In the genomic region with DNA sequence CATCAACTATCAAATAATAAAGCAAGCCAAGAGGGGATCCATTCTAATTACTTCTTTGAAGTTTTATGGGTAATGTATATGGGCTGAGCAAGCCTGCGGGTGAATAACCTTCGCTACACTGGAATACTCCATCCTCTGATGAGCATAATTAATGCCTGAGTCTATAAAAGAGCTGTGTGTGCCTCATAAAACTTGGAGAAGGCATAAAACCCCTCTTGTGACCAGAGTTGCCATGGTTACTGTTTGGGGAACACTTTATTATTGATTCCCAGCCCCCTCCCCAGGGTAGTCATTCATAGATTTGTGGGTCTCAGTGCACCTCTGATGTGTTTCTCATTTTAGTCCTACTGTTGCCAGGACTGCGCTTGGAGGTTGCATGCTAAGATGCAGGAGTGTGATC, we compare ENCODE assay signal across 19 mouse cellular contexts.
DNase-seq lines count a peak whose midpoint lies in the region; ATAC-seq and TF ChIP-seq lines count a peak whose summit lies in the region.
"Had no signal": no experiment of that assay in that cellular context is flagged by ENCODE, and none has a peak within 500 bp of the region (broad histone marks: within the 10 kb centered on the region; RNA-seq: fewer than 3 reads in every experiment).

No protein-coding gene starts in this region.

- H3K4me2 ChIP-seq in limb, embryonic 12.5 days: no peak overlapping the region
- H3K4me2 ChIP-seq in limb, embryonic 14.5 days (replicated peaks; ENCODE audit: low read depth, low read length, severe bottlenecking): no peak overlapping the region
- no peak overlapping the region for H3K4me2 ChIP-seq in neural tube, embryonic 15.5 days
- H3K4me2 ChIP-seq: embryonic facial prominence, embryonic 13.5 days; forebrain, embryonic 13.5 days; heart, embryonic 13.5 days; hindbrain, embryonic 12.5 days had no signal

- DNase-seq in limb, embryonic 10.5 days (ENCODE audit: low spot score): no peak
- peak; percentile 14 for DNase-seq in hindlimb bud, embryonic 11.5 days (ENCODE audit: extremely low spot score, low read depth, low spot score)
- peak; percentile 9 for DNase-seq in limb, embryonic 14.5 days (ENCODE audit: low spot score)
- no peak for DNase-seq in lung, adult 2 months
- DNase-seq in natural killer cell, adult 2 months (ENCODE audit: low spot score in 2 of 2): no peak
- DNase-seq: adrenal gland, adult 2 months; adrenal gland, postnatal 25 days; cerebellum, adult 18-20 months; cerebellum, adult 9-11 months; cerebellum, postnatal 36 days; gastrocnemius, postnatal 14 days; heart, postnatal 4 days had no signal

- no peak for TF ChIP-seq POLR2A in limb, embryonic 14.5 days (IDR thresholded peaks at IDR 0.05; ENCODE audit: borderline replicate concordance, extremely low read depth, insufficient read depth, insufficient read length)
- TF ChIP-seq POLR2A in lung, adult 2 months (IDR thresholded peaks at IDR 0.05; ENCODE audit: borderline replicate concordance, extremely low read depth, low read depth, low read length): no peak

- no peak overlapping the region for H3K27ac ChIP-seq in limb, embryonic 12.5 days
- H3K27ac ChIP-seq in limb, embryonic 10.5 days: no peak overlapping the region
- H3K27ac ChIP-seq in limb, embryonic 14.5 days (replicated peaks; ENCODE audit: low read depth, low read length): no peak overlapping the region
- H3K27ac ChIP-seq in neural tube, embryonic 15.5 days (replicated peaks): peak overlapping the region; percentile 28; the same call in 1 of the 2 replicates
- H3K27ac ChIP-seq: embryonic facial prominence, embryonic 13.5 days; forebrain, embryonic 13.5 days; heart, embryonic 13.5 days; hindbrain, embryonic 12.5 days had no signal

- H3K9me3 ChIP-seq in limb, embryonic 12.5 days: no peaks in the 10 kb centered on the region
- no peaks in the 10 kb centered on the region for H3K9me3 ChIP-seq in limb, embryonic 10.5 days (replicated peaks)
- no peaks in the 10 kb centered on the region for H3K9me3 ChIP-seq in limb, embryonic 14.5 days (ENCODE audit: control insufficient read depth, low read length)
- no peaks in the 10 kb centered on the region for H3K9me3 ChIP-seq in neural tube, embryonic 15.5 days (replicated peaks)
- H3K9me3 ChIP-seq: embryonic facial prominence, embryonic 13.5 days; forebrain, embryonic 13.5 days; heart, embryonic 13.5 days; hindbrain, embryonic 12.5 days had no signal

- no peak overlapping the region for H3K4me3 ChIP-seq in limb, embryonic 12.5 days (replicated peaks)
- no peak overlapping the region for H3K4me3 ChIP-seq in limb, embryonic 10.5 days
- H3K4me3 ChIP-seq in limb, embryonic 14.5 days (replicated peaks; ENCODE audit: low read length): no peak overlapping the region
- no peak overlapping the region for H3K4me3 ChIP-seq in neural tube, embryonic 15.5 days (replicated peaks)
- H3K4me3 ChIP-seq in lung, adult 2 months (replicated peaks; ENCODE audit: extremely low read depth, low read depth, low read length): no peak overlapping the region
- H3K4me3 ChIP-seq: embryonic facial prominence, embryonic 13.5 days; forebrain, embryonic 13.5 days; heart, embryonic 13.5 days; hindbrain, embryonic 12.5 days had no signal

- no peaks in the 10 kb centered on the region for H3K27me3 ChIP-seq in limb, embryonic 12.5 days
- no peaks in the 10 kb centered on the region for H3K27me3 ChIP-seq in limb, embryonic 10.5 days (ENCODE audit: low read depth, poor library complexity, severe bottlenecking)
- H3K27me3 ChIP-seq in limb, embryonic 14.5 days (ENCODE audit: control insufficient read depth, insufficient read depth, low read length): no peaks in the 10 kb centered on the region
- H3K27me3 ChIP-seq in neural tube, embryonic 15.5 days (replicated peaks): no peaks in the 10 kb centered on the region
- H3K27me3 ChIP-seq: embryonic facial prominence, embryonic 13.5 days; forebrain, embryonic 13.5 days; heart, embryonic 13.5 days; hindbrain, embryonic 12.5 days had no signal

- H3K4me1 ChIP-seq in limb, embryonic 12.5 days (replicated peaks): peaks cover 33% of the 10 kb centered on the region
- peaks cover 5% of the 10 kb centered on the region; the same call in 1 of the 2 replicates for H3K4me1 ChIP-seq in limb, embryonic 10.5 days
- H3K4me1 ChIP-seq in limb, embryonic 14.5 days (ENCODE audit: control insufficient read depth, insufficient read depth, low read length): no peaks in the 10 kb centered on the region; the same call in 1 of the 2 replicates
- H3K4me1 ChIP-seq in neural tube, embryonic 15.5 days: peaks cover 14% of the 10 kb centered on the region
- no peaks in the 10 kb centered on the region for H3K4me1 ChIP-seq in lung, adult 2 months (ENCODE audit: control insufficient read depth, insufficient read depth, low read length)
- H3K4me1 ChIP-seq: forebrain, embryonic 13.5 days; heart, embryonic 13.5 days had no signal

- 35% methylated on average over 3 of the region's 3 CpGs for WGBS in limb, embryonic 12.5 days
- 83% methylated on average over 3 of the region's 3 CpGs for WGBS in limb, embryonic 10.5 days
- 22% methylated on average over 3 of the region's 3 CpGs for WGBS in limb, embryonic 14.5 days
- WGBS in neural tube, embryonic 15.5 days: 27% methylated on average over 3 of the region's 3 CpGs
- WGBS in lung, adult 2 months: 93% methylated on average over 3 of the region's 3 CpGs

- H3K9ac ChIP-seq in limb, embryonic 12.5 days (replicated peaks): no peak overlapping the region
- H3K9ac ChIP-seq in limb, embryonic 14.5 days (ENCODE audit: low read depth, low read length, severe bottlenecking): no peak overlapping the region
- no peak overlapping the region for H3K9ac ChIP-seq in neural tube, embryonic 15.5 days (replicated peaks)
- H3K9ac ChIP-seq: embryonic facial prominence, embryonic 13.5 days; forebrain, embryonic 13.5 days; heart, embryonic 13.5 days; hindbrain, embryonic 12.5 days had no signal

- H3K36me3 ChIP-seq in limb, embryonic 12.5 days: no peaks in the 10 kb centered on the region
- H3K36me3 ChIP-seq in limb, embryonic 10.5 days: no peaks in the 10 kb centered on the region
- H3K36me3 ChIP-seq in limb, embryonic 14.5 days (ENCODE audit: control insufficient read depth, insufficient read depth, low read length): no peaks in the 10 kb centered on the region
- no peaks in the 10 kb centered on the region for H3K36me3 ChIP-seq in neural tube, embryonic 15.5 days
- H3K36me3 ChIP-seq: embryonic facial prominence, embryonic 13.5 days; heart, embryonic 13.5 days; hindbrain, embryonic 12.5 days had no signal

- peak; percentile 37; the same call in 1 of the 2 replicates for ATAC-seq in limb, embryonic 12.5 days (ENCODE audit: insufficient number of reproducible peaks, insufficient read depth, low FRiP score, low TSS enrichment, low read depth)
- peak; percentile 63; the same call in 1 of the 2 replicates for ATAC-seq in limb, embryonic 14.5 days (ENCODE audit: low FRiP score, low read depth)
- peak; percentile 85 for ATAC-seq in neural tube, embryonic 15.5 days (ENCODE audit: low FRiP score)
- ATAC-seq: forebrain, embryonic 13.5 days; hindbrain, embryonic 16.5 days had no signal

- no peak for TF ChIP-seq CTCF in lung, adult 2 months (IDR thresholded peaks at IDR 0.05; ENCODE audit: insufficient read depth, low read length)

Comparison
In these comparisons a context has a peak if more than half of its experiments do, and no peak if none do; other contexts are left out.
1. DNase-seq: peak in hindlimb bud, embryonic 11.5 days (single experiment) and limb, embryonic 14.5 days (single experiment); none in limb, embryonic 10.5 days (single experiment), lung, adult 2 months (single experiment) and natural killer cell, adult 2 months (0 of 2).
2. Peak in every context shown above with its lines, with median percentiles within 50 percentile points of each other: ATAC-seq.